Mouse (Mus musculus): ENCODE measurements around the gene Bfsp2. TPM values are rescaled to one million over a fixed set of nuclear protein-coding genes. Genes with fewer than 3 reads are reported as not detected.

Bfsp2 gene
- polyA plus RNA-seq, 2 experiments from 2014 or later, result 0.54 to 4.1 TPM

DNA sequence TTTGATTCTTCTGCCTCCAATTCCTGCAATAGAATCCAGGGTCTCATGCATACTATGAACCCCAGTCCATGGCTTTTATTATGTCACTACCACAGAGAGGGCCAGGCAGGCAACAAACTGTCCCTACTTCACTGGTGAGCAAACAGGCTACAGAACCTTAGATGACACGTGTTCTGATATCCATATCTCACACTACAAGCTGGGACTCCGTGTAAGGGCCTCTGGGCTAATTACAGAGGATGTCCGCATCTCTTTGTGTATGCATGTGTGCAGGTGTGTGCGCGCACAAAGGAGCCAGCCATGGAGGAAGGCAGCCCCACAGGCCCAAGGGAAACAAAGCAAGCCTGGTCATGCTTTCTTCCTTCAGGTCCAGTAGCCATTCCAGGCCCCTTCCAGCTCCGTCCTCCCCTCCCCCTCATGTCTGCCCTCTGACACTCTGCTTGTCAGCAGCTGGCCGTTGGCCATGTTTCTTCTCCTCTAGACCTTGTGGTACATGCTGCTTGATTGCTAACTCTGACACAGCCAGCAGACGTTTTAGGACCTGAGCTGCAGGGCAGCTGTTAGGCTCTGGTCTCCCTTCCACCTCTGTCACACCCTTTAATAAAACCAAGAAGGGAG lies 492 bp upstream of the Bfsp2 start:
- ATAC-seq, result no peak

- no peak for ATAC-seq
These were observed 4.8 kb downstream of the Bfsp2 start for GRCm38 (mm10) chr9:103475414-103475813.

- ATAC-seq, result no peak
These were observed 6.1 kb downstream of the Bfsp2 start for GRCm38 (mm10) chr9:103473915-103474688.

GRCm38 (mm10) chr9:103471784-103472183 lies 8.4 kb downstream of the Bfsp2 start:
- no peak for ATAC-seq

- no peak for ATAC-seq
These were observed 10.7 kb downstream of the Bfsp2 start for GRCm38 (mm10) chr9:103469516-103469915.

DNA sequence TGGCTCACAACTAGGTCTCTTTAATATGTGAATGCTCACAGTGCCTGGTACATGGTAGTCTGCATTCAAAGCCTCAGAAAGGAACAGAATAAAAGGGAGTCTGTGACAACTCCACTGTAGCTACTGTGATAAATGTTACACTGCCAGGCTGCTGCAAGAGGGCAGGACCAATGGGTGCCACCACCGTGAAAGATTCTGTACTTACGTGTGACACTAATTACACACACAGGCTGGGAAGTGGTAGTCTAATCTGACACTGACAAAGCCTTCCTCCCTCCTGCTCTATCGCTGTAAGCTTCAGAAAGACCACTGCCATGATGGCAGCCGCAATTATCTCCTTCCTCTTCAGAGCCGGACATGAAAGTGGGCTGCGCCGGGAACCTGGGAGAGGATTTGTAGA lies 11.3 kb downstream of the Bfsp2 start:
- ATAC-seq, result no peak

- ATAC-seq, result no peak
These were observed 14.5 kb downstream of the Bfsp2 start for GRCm38 (mm10) chr9:103465711-103466220.

GRCm38 (mm10) chr9:103465293-103465692 lies 14.9 kb downstream of the Bfsp2 start:
- no peak for ATAC-seq

GRCm38 (mm10) chr9:103463833-103464232 lies 16.4 kb downstream of the Bfsp2 start:
- ATAC-seq, result no peak

- no peak for ATAC-seq
These were observed 20.4 kb downstream of the Bfsp2 start for GRCm38 (mm10) chr9:103459839-103460238.

DNA sequence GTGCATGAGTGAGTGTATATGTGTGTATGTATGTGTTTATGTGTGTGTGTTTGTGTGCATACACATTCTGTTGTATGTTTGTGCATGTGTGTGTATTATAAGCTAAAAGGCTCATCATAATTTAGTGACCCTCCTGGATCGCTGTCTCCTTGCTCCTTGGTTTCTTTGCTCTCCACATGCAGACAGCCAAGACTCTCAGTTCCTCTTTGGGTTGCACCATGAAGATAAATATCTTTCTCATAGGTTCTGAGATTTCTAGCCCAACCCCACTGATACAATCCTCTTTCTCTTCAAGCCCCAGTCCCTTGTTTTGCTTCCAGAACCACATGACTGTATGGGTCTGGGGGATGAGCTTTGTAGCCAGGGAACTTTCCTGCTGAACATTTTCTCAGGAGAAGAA lies 20.9 kb downstream of the Bfsp2 start:
- ATAC-seq, result no peak

DNA sequence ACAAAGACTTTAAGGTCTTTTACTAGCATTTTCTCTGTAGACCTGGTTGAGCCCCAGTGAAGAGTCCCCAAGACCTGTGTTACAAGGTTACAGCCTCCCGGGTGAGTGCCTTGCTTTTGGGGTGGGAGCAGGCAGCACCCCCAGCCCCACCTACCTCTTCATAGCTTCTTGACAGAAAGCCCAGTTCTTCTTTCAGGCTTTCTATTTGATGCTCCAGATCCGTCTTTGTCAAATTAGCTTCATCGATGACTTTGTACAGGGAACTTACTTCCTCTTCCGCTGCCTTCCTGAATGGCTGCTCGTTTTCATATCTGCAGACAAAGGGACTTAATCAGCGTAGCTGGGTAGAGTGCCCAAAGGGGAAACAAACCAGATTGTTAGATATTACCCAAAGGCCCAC lies 30.6 kb downstream of the Bfsp2 start:
- no peak for ATAC-seq

GRCm38 (mm10) chr9:103449092-103449491 lies 31.1 kb downstream of the Bfsp2 start:
- peak; percentile 57 for ATAC-seq

- no peak for ATAC-seq
These were observed 35.6 kb downstream of the Bfsp2 start for GRCm38 (mm10) chr9:103444656-103445055.

GRCm38 (mm10) chr9:103443824-103444185 lies 36.4 kb downstream of the Bfsp2 start:
- no peak for ATAC-seq

DNA sequence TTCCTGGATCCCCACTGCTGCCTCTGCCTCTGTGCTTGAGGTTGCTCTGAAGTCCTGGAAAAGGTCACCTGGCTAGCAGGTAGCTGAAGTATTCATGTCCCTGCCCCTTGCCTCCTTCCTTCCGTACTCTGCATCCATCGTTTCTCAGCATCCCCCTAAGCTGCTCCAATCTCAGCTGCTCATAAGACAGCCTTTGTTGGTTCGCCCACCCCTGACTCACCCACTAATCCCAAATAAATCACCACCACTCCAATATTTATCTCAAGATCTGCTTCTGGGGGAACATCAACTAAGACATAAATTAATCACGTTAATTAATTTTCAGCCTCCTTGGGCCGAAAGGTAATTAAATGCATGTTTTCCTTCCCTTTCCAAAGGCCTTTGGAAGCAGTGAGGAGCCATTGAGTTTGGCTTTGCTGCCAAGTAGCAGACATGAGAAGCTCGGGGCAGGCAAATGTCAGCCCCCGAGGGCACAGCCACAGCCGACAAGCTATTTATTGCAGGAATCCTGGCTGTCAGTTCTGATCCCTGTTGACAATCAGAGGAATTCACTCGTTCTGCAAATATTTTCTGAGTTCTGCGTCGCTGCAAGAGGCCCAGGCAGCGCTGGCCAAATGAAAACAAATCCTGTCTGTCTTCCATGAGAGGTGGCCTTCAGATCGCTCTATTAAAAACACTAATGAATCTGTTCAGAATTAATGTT lies 36.9 kb downstream of the Bfsp2 start:
- no peak for ATAC-seq

DNA sequence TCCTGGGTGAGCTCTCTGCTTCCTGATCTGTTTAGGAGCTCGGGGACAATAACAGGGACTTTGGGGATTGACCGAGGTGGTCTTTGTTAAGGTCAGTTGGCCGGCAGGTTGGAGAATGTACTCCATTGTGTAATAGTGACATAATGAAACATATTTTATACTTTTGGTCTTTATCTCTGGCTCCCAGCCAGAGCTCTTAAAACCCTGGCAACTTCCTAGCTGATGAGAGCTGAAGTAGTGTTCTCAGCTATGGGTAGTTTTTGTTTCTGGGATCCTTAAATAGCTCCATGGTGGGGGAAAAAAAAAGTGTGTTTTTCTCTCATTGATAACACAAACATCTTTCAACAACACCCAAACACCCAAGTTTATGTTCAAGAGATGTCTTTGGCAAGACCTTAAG lies 39.6 kb downstream of the Bfsp2 start:
- ATAC-seq, result no peak

- ATAC-seq, result no peak
These were observed 43.1 kb downstream of the Bfsp2 start for GRCm38 (mm10) chr9:103437104-103437503.

- peak; percentile 53 for ATAC-seq
These were observed 46.1 kb downstream of the Bfsp2 start for GRCm38 (mm10) chr9:103434116-103434515.

GRCm38 (mm10) chr9:103432122-103432778 lies 48.0 kb downstream of the Bfsp2 start:
- peak; percentile 29 for ATAC-seq

DNA sequence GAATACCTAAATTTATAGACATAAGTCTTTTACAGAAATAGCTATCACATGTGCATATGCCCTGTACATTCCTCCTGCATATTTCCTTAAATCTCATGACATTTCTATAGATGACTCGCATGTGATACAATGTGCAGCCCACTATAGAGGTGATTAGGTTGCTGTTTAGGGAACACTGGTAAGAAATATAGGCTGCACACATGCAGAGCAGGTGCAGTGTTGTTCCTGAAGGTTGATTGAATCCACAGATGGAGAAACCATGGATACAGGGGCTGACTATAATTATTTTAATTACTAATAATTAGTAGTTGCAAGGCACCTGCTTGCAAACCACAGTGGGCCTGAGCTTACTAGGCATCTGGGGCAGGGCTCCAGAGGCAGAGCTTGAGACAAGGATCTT lies 48.5 kb downstream of the Bfsp2 start:
- ATAC-seq, result no peak

GRCm38 (mm10) chr9:103430431-103431220 lies 49.6 kb downstream of the Bfsp2 start:
- no peak for ATAC-seq
